Mouse (Mus musculus) ES-E14 (cell line): ENCODE measurements around the gene Smim10l2a. TPM values are rescaled to one million over a fixed set of nuclear protein-coding genes. Genes with fewer than 3 reads are reported as not detected.
A peak's percentile ranks its signal among the peaks of the same experiment; 100 is the strongest.
"Not testable (repeated sequence)": the region's sequence is repeated elsewhere in the genome, so short reads cannot be mapped to it uniquely, and the experiment has no call there.

Experiments used
- DNase-seq: peaks from one replicate; pipeline ENCODE4 v3.0.0-alpha.2; 2013; ENCODE audit warnings: low read depth, low spot score
- H3K27ac ChIP-seq: 2 replicates; pipeline ENCODE4 v1.5.1; 2012; ENCODE audit warnings: low read depth, mild to moderate bottlenecking, low read length, moderate library complexity, mixed read lengths; ENCODE audit not compliant: poor library complexity, insufficient read depth, severe bottlenecking
- H3K36me3 ChIP-seq: 2 replicates; pipeline ENCODE4 v1.6.1; 2012; ENCODE audit warnings: mild to moderate bottlenecking, low read length, moderate library complexity, mixed read lengths; ENCODE audit not compliant: control insufficient read depth, poor library complexity, insufficient read depth, severe bottlenecking
- H3K4me1 ChIP-seq, 2 experiments: fragments of 150-350 bp in 1 of 2; sonication (generic) in 1 of 2; 2 replicates each; pipeline ENCODE4 v1.6.1; 2012; ENCODE audit warnings: low read length in 2 of 2, mild to moderate bottlenecking in 1 of 2, mixed read lengths in 1 of 2; ENCODE audit not compliant: control insufficient read depth in 2 of 2, insufficient read depth in 2 of 2, poor library complexity in 1 of 2
- H3K4me3 ChIP-seq, 2 experiments: fragments of 150-350 bp in 1 of 2; sonication (generic) in 1 of 2; 2 replicates each; pipeline ENCODE4 v1.5.1; 2012; ENCODE audit warnings: low read length in 2 of 2, low read depth in 1 of 2, mild to moderate bottlenecking in 1 of 2, mixed read lengths in 1 of 2; ENCODE audit not compliant: insufficient read depth in 1 of 2, poor library complexity in 1 of 2, severe bottlenecking in 1 of 2
- H3K9ac ChIP-seq: 2 replicates; pipeline ENCODE4 v1.6.1; 2012; ENCODE audit warnings: low read depth, mild to moderate bottlenecking, low read length, mixed read lengths; ENCODE audit not compliant: poor library complexity, insufficient read depth, severe bottlenecking
- H3K9me3 ChIP-seq: fragments of 150-350 bp; sonication (generic); 2 replicates; pipeline ENCODE4 v1.6.1; 2012; ENCODE audit warnings: low read depth, mild to moderate bottlenecking, low read length; ENCODE audit not compliant: control insufficient read depth, insufficient read depth
- CHD2 ChIP-seq: IDR thresholded peaks from 2 replicates; pipeline ENCODE4 v1.6.1; 2014; ENCODE audit warnings: mild to moderate bottlenecking, low read depth, low read length, inconsistent platforms
- HCFC1 ChIP-seq: IDR thresholded peaks from 2 replicates; pipeline ENCODE4 v1.6.1; 2012; ENCODE audit warnings: low read length, inconsistent platforms, borderline replicate concordance; ENCODE audit not compliant: insufficient read depth
- MAFK ChIP-seq: IDR thresholded peaks from 2 replicates; pipeline ENCODE4 v1.6.1; 2014; ENCODE audit warnings: mild to moderate bottlenecking, low read depth, low read length, inconsistent platforms; ENCODE audit not compliant: insufficient read depth
- ZC3H11A ChIP-seq: IDR thresholded peaks from 2 replicates; pipeline ENCODE4 v1.6.1; 2012; ENCODE audit warnings: low read depth, mild to moderate bottlenecking, inconsistent platforms, low read length, borderline replicate concordance
- ZNF384 ChIP-seq: IDR thresholded peaks from 2 replicates; pipeline ENCODE4 v1.6.1; 2012; ENCODE audit warnings: low read depth, low read length, inconsistent platforms
- in situ Hi-C, 2 experiments: fragments of 600-800 bp; cut with MboI; formaldehyde crosslinking; loops; one replicate each; pipeline ENCODE4 v1.15.1; 2025; ENCODE audit warnings: low sequenced_read_pairs in 2 of 2, inconsistent platforms in 1 of 2; ENCODE audit not compliant: unreplicated experiment in 2 of 2
- total RNA-seq: library from RNA; depleted of rRNA; stranded (reverse); fragments of 300-350 nt; gene quantifications from 2 replicates; pipeline ENCODE4 v1.2.3, GENCODE M21; 2012; rRNA removed

Gene Smim10l2a
- total RNA-seq: 4.2 and 5.7 TPM in 2 replicates

- H3K4me1 ChIP-seq, H3K27ac ChIP-seq, in situ Hi-C loops, H3K36me3 ChIP-seq, H3K9me3 ChIP-seq: not testable (repeated sequence)
- Histone ChIP-seq H3K9ac (peak within 1 kb of the TSS; percentile 72), H3K4me3 (peak within 1 kb of the TSS; percentile 68 to 85)
- peak; percentile 46 for DNase-seq
These were observed at the start of gene Smim10l2a for GRCm38 (mm10) chrX:56374431-56375128. Gene Smim10l2a (plus strand): TSS chrX:56374586.

GRCm38 (mm10) chrX:56332046-56332445, 42.3 kb upstream of the Smim10l2a start:
- no peaks in the 10 kb centered on the region for H3K9me3 ChIP-seq
- no peaks in the 10 kb centered on the region for H3K4me1 ChIP-seq
- H3K27ac ChIP-seq: no peak overlapping the region
- no peak overlapping the region for H3K4me3 ChIP-seq
- DNase-seq: no peak
- H3K9ac ChIP-seq: no peak overlapping the region
- TF ChIP-seq CHD2 (no peak), ZC3H11A (no peak), ZNF384 (no peak), HCFC1 (no peak), MAFK (no peak)
- H3K36me3 ChIP-seq: no peaks in the 10 kb centered on the region
- in situ Hi-C loops: no loop called here

- no peak for TF ChIP-seq CHD2
- TF ChIP-seq HCFC1: no peak
- no peak for TF ChIP-seq ZNF384
- TF ChIP-seq ZC3H11A: no peak
- no peak for TF ChIP-seq MAFK
- no peak overlapping the region for H3K9ac ChIP-seq
- in situ Hi-C loops: no loop called here
- H3K4me3 ChIP-seq: no peak overlapping the region
- no peak overlapping the region for H3K27ac ChIP-seq
- DNase-seq: peak; percentile 24
- H3K4me1 ChIP-seq: no peaks in the 10 kb centered on the region
- H3K36me3 ChIP-seq: no peaks in the 10 kb centered on the region
- H3K9me3 ChIP-seq: no peaks in the 10 kb centered on the region
These were observed 34.1 kb upstream of the Smim10l2a start for GRCm38 (mm10) chrX:56340305-56340704.

GRCm38 (mm10) chrX:56342921-56343320, 31.5 kb upstream of the Smim10l2a start:
- Histone ChIP-seq H3K36me3 (no peaks in the 10 kb centered on the region), H3K27ac (no peak overlapping the region), H3K4me3 (no peak overlapping the region), H3K9me3 (no peaks in the 10 kb centered on the region), H3K4me1 (no peaks in the 10 kb centered on the region), H3K9ac (no peak overlapping the region)
- DNase-seq: no peak
- no peak for TF ChIP-seq ZNF384
- no peak for TF ChIP-seq ZC3H11A
- no peak for TF ChIP-seq MAFK
- TF ChIP-seq CHD2: no peak
- TF ChIP-seq HCFC1: no peak
- in situ Hi-C loops: no loop called here

GRCm38 (mm10) chrX:56346176-56346931, 28.0 kb upstream of the Smim10l2a start, which contains the start of gene Zfp449:
Gene Zfp449 (plus strand): TSS chrX:56346400.
- TF ChIP-seq CHD2 (no peak), HCFC1 (0 out of 2 replicates have a peak, but pooled peaks have one; percentile 41)
- in situ Hi-C loops: no loop called here
- Histone ChIP-seq H3K4me3 (peak within 1 kb of the TSS; percentile 78 to 82), H3K9me3 (no peaks in the 10 kb centered on the region), H3K36me3 (no peaks in the 10 kb centered on the region), H3K4me1 (no peaks in the 10 kb centered on the region), H3K27ac (no peak within 1 kb of the TSS), H3K9ac (peak within 1 kb of the TSS; percentile 82)
- peak; percentile 33 for DNase-seq
